Mouse (Mus musculus) liver, embryonic 14.5 days (tissue): ENCODE measurements around the gene Gmpr. TPM values are rescaled to one million over a fixed set of nuclear protein-coding genes. Genes with fewer than 3 reads are reported as not detected.

Experiments
- ATAC-seq: fragments of 200-750 bp; cut with Nextera tagmentation; 2 replicates; pipeline ENCODE4 v1.8.0; 2017; ENCODE audit warnings: moderate number of reproducible peaks, mild to moderate bottlenecking, moderate library complexity; ENCODE audit not compliant: insufficient read depth
- DNase-seq, 3 experiments: peaks; one replicate each; pipeline ENCODE4 v3.0.0-alpha.2; 2012 to 2013; ENCODE audit warnings: low read depth in 3 of 3, low spot score in 3 of 3
- H3K27ac ChIP-seq: fragments of 300-500 bp; sonication (generic); 2 replicates; pipeline ENCODE4 v1.5.1; 2014; ENCODE audit warnings: moderate library complexity, mild to moderate bottlenecking, control low read depth, inconsistent platforms
- H3K27me3 ChIP-seq: fragments of 300-500 bp; sonication (generic); 2 replicates; pipeline ENCODE4 v1.6.1; 2014; ENCODE audit warnings: mild to moderate bottlenecking, low read length, moderate library complexity; ENCODE audit not compliant: control insufficient read depth, insufficient read depth
- H3K36me3 ChIP-seq: fragments of 300-500 bp; sonication (generic); replicated peaks from 2 replicates; pipeline ENCODE4 v1.6.1; 2014; ENCODE audit warnings: low read depth; ENCODE audit not compliant: control insufficient read depth, insufficient read depth
- H3K4me1 ChIP-seq, 2 experiments: fragments of 200-500 bp in 1 of 2; fragments of 300-500 bp in 1 of 2; sonication (generic) in 1 of 2; replicated peaks; 2 replicates each; pipeline ENCODE4 v1.6.1; 2012 to 2014; ENCODE audit warnings: antibody characterized with exemption in 1 of 2, inconsistent platforms in 1 of 2, low read length in 1 of 2; ENCODE audit not compliant: control insufficient read depth in 2 of 2, insufficient read depth in 2 of 2
- H3K4me2 ChIP-seq: fragments of 300-500 bp; sonication (generic); 2 replicates; pipeline ENCODE4 v1.6.1; 2014; ENCODE audit warnings: low read depth, mild to moderate bottlenecking, control low read depth, moderate library complexity
- H3K4me3 ChIP-seq, 2 experiments: fragments of 200-500 bp in 1 of 2; fragments of 300-500 bp in 1 of 2; sonication (generic) in 1 of 2; 2 replicates each; pipeline ENCODE4 v1.5.1; 2012 to 2014; ENCODE audit warnings: low read depth in 2 of 2, low read length in 2 of 2, mild to moderate bottlenecking in 2 of 2, control low read depth in 1 of 2, inconsistent platforms in 1 of 2, moderate library complexity in 1 of 2; ENCODE audit not compliant: insufficient read depth in 1 of 2
- H3K9ac ChIP-seq: fragments of 300-500 bp; sonication (generic); replicated peaks from 2 replicates; pipeline ENCODE4 v1.6.1; 2014; ENCODE audit warnings: mild to moderate bottlenecking, control low read depth, moderate library complexity
- H3K9me3 ChIP-seq: fragments of 300-500 bp; sonication (generic); 2 replicates; pipeline ENCODE4 v1.6.1; 2016; ENCODE audit warnings: low read length, mixed read lengths; ENCODE audit not compliant: control insufficient read depth
- CTCF ChIP-seq: IDR thresholded peaks from 2 replicates; pipeline ENCODE4 v1.5.1; 2016; ENCODE audit warnings: antibody characterized with exemption, low read depth, control low read depth
- EP300 ChIP-seq: IDR thresholded peaks from 2 replicates; pipeline ENCODE4 v1.6.1; 2016; ENCODE audit warnings: antibody characterized with exemption, low read depth
- WGBS: fragments of 180-500 bp; shearing (Covaris S2); extraction: QIAGEN DNeasy Blood & Tissue Kit; methylation state at CpG from one replicate; pipeline ENCODE4 v1.1.7; 2014; ENCODE audit not compliant: insufficient replicate concordance; 5-methylcytosine and 5-hydroxymethylcytosine counted together
- polyA plus RNA-seq, 2 experiments: library from polyadenylated mRNA; depleted of rRNA in 1 of 2; stranded (reverse) in 1 of 2; unstranded in 1 of 2; fragments of >200 nt; fragmentation: Nextera tagmentation in 1 of 2; extraction: Ambion mirVana in 1 of 2; gene quantifications; 2 replicates each; pipeline versions ENCODE4 v1.2.1 to v1.2.3; 2012 to 2014

Gmpr gene
- polyA plus RNA-seq, 2 experiments: 155 to 295 TPM

DNA sequence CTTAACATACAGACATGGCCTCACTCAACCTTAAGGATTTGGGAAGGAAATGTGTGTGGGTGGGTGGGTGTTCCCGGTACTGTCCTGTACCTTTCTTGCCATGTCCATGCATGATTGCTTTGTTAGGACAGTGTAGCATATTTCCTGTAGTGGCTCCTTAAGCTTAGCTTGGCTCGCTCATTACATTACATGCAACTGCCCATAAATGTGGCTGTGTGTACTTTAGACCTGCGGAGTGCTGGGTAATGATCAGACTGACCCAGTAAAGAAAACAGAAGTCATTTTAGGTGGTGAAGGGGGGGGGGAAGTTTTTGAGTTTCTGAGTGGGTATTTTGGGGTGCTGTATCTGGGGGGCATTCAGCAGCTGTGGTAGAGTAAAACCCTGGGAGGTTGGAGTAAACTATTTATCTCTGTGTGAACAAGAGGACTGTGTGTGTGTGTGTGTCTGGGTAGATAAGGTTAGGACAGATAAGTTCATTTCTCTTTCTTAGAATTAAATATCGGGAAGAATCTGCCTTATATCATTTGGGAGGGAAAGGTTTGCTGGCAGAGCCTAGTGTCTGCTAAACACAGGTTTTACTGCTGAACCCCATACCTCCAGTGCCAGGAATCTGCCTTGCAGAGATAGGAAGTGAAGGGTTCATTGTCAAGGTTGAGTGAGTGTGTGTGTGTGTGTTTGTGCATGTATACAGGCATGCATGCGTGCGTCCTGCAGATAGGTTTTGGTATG is 4.6 kb downstream of the Gmpr start:
- Histone ChIP-seq H3K36me3 (peaks cover 46% of the 10 kb centered on the region), H3K4me2 (peak overlapping the region; percentile 85), H3K9me3 (no peaks in the 10 kb centered on the region), H3K4me1 (peaks cover 65 to 75% of the 10 kb centered on the region in 2 experiments), H3K9ac (peak overlapping the region; percentile 95), H3K27me3 (no peaks in the 10 kb centered on the region), H3K27ac (peak overlapping the region; percentile 95), H3K4me3 (peak overlapping the region; percentile 70 to 82)
- WGBS: 18% methylated on average over 6 of the region's 6 CpGs
- ATAC-seq (peak; percentile 69), DNase-seq (peak; percentile 67 to 80 (median 67))
- TF ChIP-seq EP300 (peak; percentile 96), CTCF (no peak)

DNA sequence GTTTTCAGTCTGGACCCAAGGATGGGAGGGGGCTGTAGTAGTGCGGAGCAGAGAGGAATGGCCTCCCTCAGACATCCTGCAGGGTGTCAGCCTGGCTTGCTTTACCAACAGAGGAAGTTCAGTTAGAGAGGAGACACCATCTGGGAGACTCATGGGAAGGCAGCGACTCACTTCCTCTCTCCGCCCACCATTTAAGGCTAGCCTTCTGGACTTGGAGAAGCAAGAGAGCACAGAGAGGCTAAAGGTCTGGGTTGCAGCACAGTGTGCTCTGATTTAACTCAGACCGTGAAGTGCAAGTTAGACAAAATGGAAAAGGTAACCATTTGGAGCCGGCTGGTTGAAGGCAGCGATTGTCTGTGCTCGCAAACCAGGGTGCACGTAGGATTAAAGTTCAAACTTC is 5.3 kb downstream of the Gmpr start:
- H3K4me3 ChIP-seq: peak overlapping the region; percentile 60 to 70
- H3K27me3 ChIP-seq: no peaks in the 10 kb centered on the region
- no peak for TF ChIP-seq CTCF
- TF ChIP-seq EP300: no peak
- peak overlapping the region; percentile 95 for H3K27ac ChIP-seq
- H3K36me3 ChIP-seq: peaks cover 52% of the 10 kb centered on the region
- ATAC-seq: peak; percentile 4; the same call in 1 of the 2 replicates
- 37% methylated on average over 8 of the region's 8 CpGs for WGBS
- peak in 1 of 3 experiments; percentile 50 for DNase-seq
- H3K9ac ChIP-seq: peak overlapping the region; percentile 95
- peaks cover 66 to 74% of the 10 kb centered on the region in 2 experiments for H3K4me1 ChIP-seq
- H3K4me2 ChIP-seq: peak overlapping the region; percentile 85
- H3K9me3 ChIP-seq: no peaks in the 10 kb centered on the region

DNA sequence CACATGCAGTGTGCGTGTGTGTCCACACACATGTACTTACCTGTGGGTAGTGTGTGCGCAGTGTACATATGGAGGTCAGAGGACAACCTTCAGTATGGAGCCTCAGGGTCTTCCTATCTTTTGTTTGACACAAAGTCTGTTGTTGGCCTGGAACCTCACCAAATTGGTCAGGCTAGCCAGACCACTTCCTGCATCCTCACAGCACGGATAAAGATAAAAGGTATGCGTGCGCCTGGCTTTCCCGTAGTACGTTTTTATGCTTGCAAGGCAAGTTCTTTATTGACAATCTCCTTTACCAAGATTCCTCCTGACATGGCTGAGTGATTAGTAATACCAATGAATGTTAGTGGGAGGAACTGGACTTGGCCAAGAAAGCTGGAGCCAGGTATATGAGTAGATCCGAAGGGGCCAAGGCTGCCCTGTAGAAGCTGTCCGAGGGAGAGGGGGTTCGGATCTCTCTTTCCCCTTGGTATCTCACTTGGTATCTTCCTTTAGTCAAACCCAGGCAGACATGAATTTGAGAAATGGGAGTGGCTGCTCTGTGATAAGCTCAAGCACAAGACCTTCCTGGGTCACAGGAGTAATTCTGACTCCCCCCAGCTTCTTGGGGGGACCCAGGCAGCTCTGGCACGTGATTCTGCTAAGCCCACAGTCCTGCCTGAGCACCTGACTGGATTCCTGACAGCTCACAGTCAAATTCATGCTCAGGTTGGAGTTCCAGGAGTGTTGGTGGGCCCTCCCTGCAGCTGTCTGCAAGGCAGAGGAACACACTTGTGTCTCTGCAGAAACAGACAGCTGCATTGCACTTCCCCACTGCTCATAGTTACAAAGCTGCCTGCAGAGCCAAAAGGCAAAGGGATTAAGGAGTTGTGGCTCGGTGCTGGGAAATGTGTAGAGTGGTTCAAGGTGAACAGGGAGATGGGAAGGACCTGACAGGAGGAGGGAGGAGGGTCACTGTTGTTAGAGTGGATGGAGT is 6.1 kb downstream of the Gmpr start:
- H3K9ac ChIP-seq: peak overlapping the region; percentile 95
- 25% methylated on average over 12 of the region's 12 CpGs for WGBS

DNA sequence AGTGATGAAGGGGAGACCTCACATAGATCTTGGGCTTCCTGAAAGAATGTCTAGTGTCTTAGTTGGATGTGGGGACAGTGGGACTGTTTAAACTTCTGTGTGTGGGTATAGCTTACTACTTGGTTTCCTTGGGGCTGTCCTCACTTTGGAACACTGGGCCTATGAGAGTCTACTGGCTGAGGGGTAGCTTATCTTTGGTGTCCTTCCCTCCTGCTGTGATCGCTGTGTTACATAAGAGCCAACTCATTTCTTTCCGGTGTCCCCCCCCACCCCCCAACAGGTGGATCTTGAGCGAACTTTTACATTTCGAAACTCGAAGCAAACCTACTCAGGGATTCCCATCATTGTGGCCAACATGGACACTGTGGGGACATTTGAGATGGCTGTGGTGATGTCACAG is 6.9 kb downstream of the Gmpr start:
- peaks cover 68% of the 10 kb centered on the region for H3K36me3 ChIP-seq
- H3K4me1 ChIP-seq: peaks cover 75 to 79% of the 10 kb centered on the region in 2 experiments
- peak overlapping the region; percentile 95 for H3K27ac ChIP-seq
- H3K4me2 ChIP-seq: peak overlapping the region; percentile 85
- ATAC-seq (peak; percentile 18; the same call in 1 of the 2 replicates), DNase-seq (no peak)
- H3K27me3 ChIP-seq: no peaks in the 10 kb centered on the region
- H3K4me3 ChIP-seq: peak overlapping the region; percentile 45 to 70
- no peaks in the 10 kb centered on the region for H3K9me3 ChIP-seq
- TF ChIP-seq EP300 (peak; percentile 34; the same call in 1 of the 2 replicates), CTCF (no peak)
- WGBS: 20% methylated on average over 5 of the region's 5 CpGs
- H3K9ac ChIP-seq: peak overlapping the region; percentile 95

More for the DNA sequence above, 6.1 kb downstream of the Gmpr start:
- H3K27ac ChIP-seq: peak overlapping the region; percentile 95
- DNase-seq (peak; percentile 55 to 57 (median 56)), ATAC-seq (peak; percentile 12; the same call in 1 of the 2 replicates)
- peak overlapping the region; percentile 85 for H3K4me2 ChIP-seq
- H3K4me3 ChIP-seq: peak overlapping the region; percentile 60 to 70
- H3K9me3 ChIP-seq: no peaks in the 10 kb centered on the region
- TF ChIP-seq EP300 (peak; percentile 40; the same call in 1 of the 2 replicates), CTCF (no peak)
- no peaks in the 10 kb centered on the region for H3K27me3 ChIP-seq
- H3K36me3 ChIP-seq: peaks cover 60% of the 10 kb centered on the region
- peaks cover 71 to 77% of the 10 kb centered on the region in 2 experiments for H3K4me1 ChIP-seq
